Mouse (Mus musculus): ENCODE measurements around the gene Trip4.
"Not testable (repeated sequence)": the region's sequence is repeated elsewhere in the genome, so short reads cannot be mapped to it uniquely, and the experiment has no call there.

DNA sequence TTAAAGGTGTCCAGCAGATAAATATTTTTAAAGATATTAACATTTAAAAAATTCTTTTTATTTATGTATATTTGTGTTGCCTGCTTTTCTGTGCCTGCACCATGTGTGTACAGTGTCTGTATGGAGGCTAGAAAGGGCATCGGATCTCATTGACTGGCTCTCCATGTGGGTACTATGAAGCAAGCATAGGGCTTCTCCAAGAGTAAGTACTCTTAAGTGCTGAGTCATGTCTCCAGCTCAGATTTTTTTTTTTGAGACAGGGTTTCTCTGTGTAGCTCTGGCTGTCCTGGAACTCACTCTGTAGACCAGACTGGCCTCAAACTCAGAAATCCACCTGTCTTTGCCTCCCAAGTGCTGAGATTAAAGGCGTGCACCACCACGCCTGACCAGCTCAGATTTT lies 129.0 kb downstream of the Trip4 start:
- TF ChIP-seq CTCF (conservative IDR thresholded peaks at IDR 0.05; ENCODE audit: low read length); NANOG (IDR thresholded peaks at IDR 0.05; ENCODE audit: borderline replicate concordance, low read length): not testable (repeated sequence)

Measured in E14TG2a.4 (cell line).